Mouse (Mus musculus) erythroblast, embryonic 14.5 days (primary cell): ENCODE results near the gene Pfdn4. TPM values are rescaled to one million over a fixed set of nuclear protein-coding genes. Genes with fewer than 3 reads are reported as not detected.
"Not testable (repeated sequence)": the region's sequence is repeated elsewhere in the genome, so short reads cannot be mapped to it uniquely, and the experiment has no call there.

ENCODE experiments used
- H3K27me3 ChIP-seq: 2 replicates; pipeline ENCODE4 v1.6.1; 2012; ENCODE audit warnings: inconsistent platforms; ENCODE audit not compliant: control insufficient read depth
- H3K36me3 ChIP-seq: 2 replicates; pipeline ENCODE4 v1.6.1; 2012; ENCODE audit warnings: mild to moderate bottlenecking, inconsistent platforms; ENCODE audit not compliant: control insufficient read depth
- H3K4me1 ChIP-seq: 2 replicates; pipeline ENCODE4 v1.6.1; 2012; ENCODE audit warnings: inconsistent platforms; ENCODE audit not compliant: control insufficient read depth
- H3K4me3 ChIP-seq: replicated peaks from 2 replicates; pipeline ENCODE3; 2012; ENCODE audit warnings: moderate library complexity, mild to moderate bottlenecking, inconsistent platforms
- H3K9me3 ChIP-seq: 2 replicates; pipeline ENCODE4 v1.6.1; 2012; ENCODE audit warnings: low read length, inconsistent platforms, mixed read lengths; ENCODE audit not compliant: control insufficient read depth
- GATA1 ChIP-seq: IDR thresholded peaks from 2 replicates; pipeline ENCODE4 v1.6.1; 2012; ENCODE audit warnings: low read length, inconsistent platforms, mixed read lengths
- TAL1 ChIP-seq: IDR thresholded peaks from 3 replicates; pipeline ENCODE4 v1.6.1; 2012; ENCODE audit warnings: low read length, inconsistent platforms, mixed read lengths
- polyA plus RNA-seq: library from polyadenylated mRNA; stranded (reverse); fragments of >175 nt; gene quantifications from 2 replicates; pipeline ENCODE4 v1.2.3, GENCODE M21; 2012

Pfdn4 gene
- polyA plus RNA-seq: 0.06 and 0.61 TPM in 2 replicates

- Histone ChIP-seq H3K36me3 (no peaks in the 10 kb centered on the region), H3K9me3 (no peaks in the 10 kb centered on the region), H3K4me3 (no peak within 1 kb of the TSS), H3K27me3 (peaks cover 55% of the 10 kb centered on the region), H3K4me1 (no peaks in the 10 kb centered on the region)
- TF ChIP-seq GATA1 (no peak), TAL1 (no peak)
These were observed at the start of gene Pfdn4 for GRCm38 (mm10) chr2:170496154-170496930. TSS of gene Pfdn4 (plus strand) at chr2:170496428.

GRCm38 (mm10) chr2:170446843-170447383 is 49.3 kb upstream of the Pfdn4 start:
- Histone ChIP-seq H3K9me3 (no peaks in the 10 kb centered on the region), H3K36me3 (no peaks in the 10 kb centered on the region), H3K27me3 (no peaks in the 10 kb centered on the region), H3K4me3 (no peak overlapping the region), H3K4me1 (no peaks in the 10 kb centered on the region)
- TF ChIP-seq GATA1 (no peak), TAL1 (no peak)

GRCm38 (mm10) chr2:170447651-170448050 is 48.6 kb upstream of the Pfdn4 start:
- TF ChIP-seq TAL1 (no peak), GATA1 (no peak)
- Histone ChIP-seq H3K27me3 (no peaks in the 10 kb centered on the region), H3K9me3 (no peaks in the 10 kb centered on the region)

GRCm38 (mm10) chr2:170450933-170451332 is 45.3 kb upstream of the Pfdn4 start:
- TF ChIP-seq TAL1 (no peak), GATA1 (no peak)
- H3K9me3 ChIP-seq: no peaks in the 10 kb centered on the region

More at GRCm38 (mm10) chr2:170447651-170448050, 48.6 kb upstream of the Pfdn4 start:
- Histone ChIP-seq H3K36me3 (no peaks in the 10 kb centered on the region), H3K4me1 (no peaks in the 10 kb centered on the region), H3K4me3 (no peak overlapping the region)

GRCm38 (mm10) chr2:170453809-170454208 is 42.4 kb upstream of the Pfdn4 start:
- H3K9me3 ChIP-seq, H3K36me3 ChIP-seq, H3K27me3 ChIP-seq, H3K4me1 ChIP-seq, H3K4me3 ChIP-seq: not testable (repeated sequence)

More at GRCm38 (mm10) chr2:170450933-170451332, 45.3 kb upstream of the Pfdn4 start:
- Histone ChIP-seq H3K36me3 (no peaks in the 10 kb centered on the region), H3K27me3 (no peaks in the 10 kb centered on the region), H3K4me1 (no peaks in the 10 kb centered on the region), H3K4me3 (no peak overlapping the region)

- H3K27me3 ChIP-seq: no peaks in the 10 kb centered on the region
- H3K4me1 ChIP-seq: no peaks in the 10 kb centered on the region
- no peak for TF ChIP-seq GATA1
- no peak for TF ChIP-seq TAL1
- H3K4me3 ChIP-seq: no peak overlapping the region
- H3K9me3 ChIP-seq: no peaks in the 10 kb centered on the region
- no peaks in the 10 kb centered on the region for H3K36me3 ChIP-seq
These were observed 37.0 kb upstream of the Pfdn4 start for GRCm38 (mm10) chr2:170459183-170459582.

GRCm38 (mm10) chr2:170459805-170460204 is 36.4 kb upstream of the Pfdn4 start:
- H3K9me3 ChIP-seq: no peaks in the 10 kb centered on the region
- H3K4me1 ChIP-seq: no peaks in the 10 kb centered on the region
- no peaks in the 10 kb centered on the region for H3K36me3 ChIP-seq
- no peak overlapping the region for H3K4me3 ChIP-seq
- TF ChIP-seq GATA1 (no peak), TAL1 (no peak)
- no peaks in the 10 kb centered on the region for H3K27me3 ChIP-seq

- no peak overlapping the region for H3K4me3 ChIP-seq
- H3K9me3 ChIP-seq: no peaks in the 10 kb centered on the region
- no peaks in the 10 kb centered on the region for H3K27me3 ChIP-seq
- no peaks in the 10 kb centered on the region for H3K4me1 ChIP-seq
- TF ChIP-seq TAL1: no peak
- no peak for TF ChIP-seq GATA1
- no peaks in the 10 kb centered on the region for H3K36me3 ChIP-seq
These were observed 34.6 kb upstream of the Pfdn4 start for GRCm38 (mm10) chr2:170461652-170462051.

- H3K4me3 ChIP-seq: no peak overlapping the region
- no peak for TF ChIP-seq GATA1
- no peak for TF ChIP-seq TAL1
- H3K4me1 ChIP-seq: no peaks in the 10 kb centered on the region
- H3K9me3 ChIP-seq: no peaks in the 10 kb centered on the region
- no peaks in the 10 kb centered on the region for H3K36me3 ChIP-seq
- H3K27me3 ChIP-seq: no peaks in the 10 kb centered on the region
These were observed 31.4 kb upstream of the Pfdn4 start for GRCm38 (mm10) chr2:170464817-170465216.
